Mouse (Mus musculus) liver, postnatal 0 days (tissue): ENCODE results near the gene Errfi1.

Source experiments
- CTCF ChIP-seq: sonication (generic); IDR thresholded peaks from 2 replicates; pipeline ENCODE4 v1.5.1; 2016; ENCODE audit warnings: antibody characterized with exemption, low read depth
- EP300 ChIP-seq: IDR thresholded peaks from 2 replicates; pipeline ENCODE4 v1.6.1; 2016; ENCODE audit warnings: antibody characterized with exemption, low read depth, mild to moderate bottlenecking

- TF ChIP-seq CTCF: no peak
- no peak for TF ChIP-seq EP300
Observed at GRCm38 (mm10) chr4:150822624-150823023, 31.1 kb upstream of the Errfi1 start.
